Mouse (Mus musculus) c-Kit-positive CD71-positive TER-119-negative erythroid progenitor cells, embryonic 14.5 days (primary cell): ENCODE results near the gene Rbm26.

Experiments used
- DNase-seq: peaks from one replicate; pipeline ENCODE4 v3.0.0-alpha.2; 2013; ENCODE audit warnings: low read depth

The Rbm26 gene

GRCm38 (mm10) chr14:105087001-105087400 is 90.1 kb downstream of the Rbm26 start:
- no peak for DNase-seq

DNA sequence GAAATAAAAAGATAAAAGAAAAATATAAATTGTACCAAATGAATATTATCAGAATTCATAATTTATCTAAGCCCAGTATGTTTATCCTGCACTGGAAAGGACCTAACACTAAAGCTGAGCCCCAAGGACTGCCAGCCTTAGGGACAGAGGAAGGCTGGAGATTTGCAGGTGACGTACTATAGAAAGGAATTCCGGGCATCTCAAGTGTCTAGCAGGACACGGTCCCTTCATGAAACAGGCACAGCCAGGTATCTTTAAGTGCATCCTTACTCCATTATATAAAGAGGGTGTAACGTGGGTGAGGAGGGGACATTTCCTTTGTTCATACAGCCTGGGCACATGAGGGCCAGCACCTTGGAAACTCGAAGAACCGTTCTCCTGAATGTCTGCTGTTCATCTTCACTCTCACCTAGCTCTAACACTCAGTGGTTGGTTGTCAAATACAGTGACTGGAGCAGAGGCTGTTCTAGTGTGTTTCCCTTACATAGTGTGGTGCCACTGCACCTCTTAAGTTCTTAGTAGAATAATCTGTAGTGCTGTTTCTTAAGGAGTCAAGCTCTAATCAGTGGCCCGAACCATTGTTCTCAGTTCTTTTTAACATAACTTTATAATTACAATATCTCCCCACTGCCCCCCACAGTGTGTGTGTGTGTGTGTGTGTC is 91.7 kb downstream of the Rbm26 start:
- no peak for DNase-seq

DNA sequence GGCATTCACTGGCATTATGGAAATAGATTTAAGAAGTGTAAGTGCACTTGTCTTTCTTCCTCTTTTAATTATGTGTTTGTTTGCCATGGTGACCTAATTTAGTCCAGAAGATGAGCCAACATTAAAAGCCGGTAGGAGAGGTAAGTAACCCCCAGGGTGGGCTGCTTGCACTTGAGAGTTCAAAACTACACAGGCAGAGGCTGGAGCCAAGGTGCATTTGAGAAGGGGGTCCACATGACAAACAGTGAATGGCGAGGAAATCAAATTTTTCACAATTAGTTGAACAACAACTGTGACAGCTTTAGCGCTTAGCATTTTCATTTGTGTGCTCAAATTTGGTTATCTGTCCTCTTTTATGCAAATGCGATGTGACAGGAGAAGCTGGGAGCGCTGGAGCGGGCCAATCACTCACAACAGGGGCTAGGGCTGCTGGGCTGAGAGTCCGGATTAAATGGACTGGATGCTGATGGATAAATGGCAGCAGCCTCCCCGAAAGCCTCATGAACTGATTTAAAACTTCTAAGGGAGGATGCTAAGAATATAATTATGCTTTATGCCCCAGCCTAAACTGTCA is 92.3 kb downstream of the Rbm26 start:
- no peak for DNase-seq

DNA sequence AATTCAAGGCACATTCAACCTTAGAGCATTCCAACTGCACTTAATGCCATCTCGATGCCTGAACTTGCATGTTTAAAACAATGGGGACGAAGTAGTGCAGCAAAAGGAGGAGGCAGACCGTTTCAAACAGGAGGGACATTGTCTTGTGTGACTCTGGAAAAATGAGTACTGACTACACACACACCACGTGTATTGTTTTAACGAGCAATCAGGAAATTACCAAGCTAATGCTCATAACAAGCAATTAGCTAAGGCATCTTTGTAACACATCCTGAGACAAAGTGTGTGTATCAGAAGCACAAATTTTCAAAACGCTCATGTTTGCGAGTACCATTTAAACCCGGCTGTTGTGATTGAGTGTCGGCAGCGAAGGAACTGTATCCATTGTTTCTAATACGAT is 93.0 kb downstream of the Rbm26 start:
- DNase-seq = no peak

GRCm38 (mm10) chr14:105074776-105075175 is 102.4 kb downstream of the Rbm26 start:
- DNase-seq = no peak

- DNase-seq = no peak
Measured at GRCm38 (mm10) chr14:105074376-105074775, 102.8 kb downstream of the Rbm26 start.

DNA sequence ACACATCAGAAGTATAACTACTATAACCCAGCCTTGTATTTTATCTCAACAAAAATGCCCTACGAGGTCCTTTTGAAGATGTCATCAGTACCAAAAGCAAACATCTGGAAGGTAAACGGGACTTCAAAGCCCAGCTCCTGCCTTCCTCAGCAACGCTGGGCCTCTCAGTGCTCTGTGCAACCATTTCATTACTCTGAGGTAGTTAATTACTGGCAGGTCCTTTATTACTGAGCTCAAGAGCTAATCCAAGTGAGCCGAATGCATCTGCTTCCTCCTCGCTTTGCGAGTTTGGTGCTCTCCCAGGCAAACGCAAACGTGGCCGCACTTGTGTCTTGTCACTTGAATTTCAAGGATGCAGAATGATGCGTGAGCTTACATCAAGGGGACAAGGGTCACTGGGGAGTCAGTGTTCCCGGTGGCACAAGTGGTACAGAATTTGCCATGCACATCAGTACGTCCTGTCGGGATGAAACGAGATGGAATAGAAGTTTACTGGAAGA is 106.1 kb downstream of the Rbm26 start:
- no peak for DNase-seq

DNA sequence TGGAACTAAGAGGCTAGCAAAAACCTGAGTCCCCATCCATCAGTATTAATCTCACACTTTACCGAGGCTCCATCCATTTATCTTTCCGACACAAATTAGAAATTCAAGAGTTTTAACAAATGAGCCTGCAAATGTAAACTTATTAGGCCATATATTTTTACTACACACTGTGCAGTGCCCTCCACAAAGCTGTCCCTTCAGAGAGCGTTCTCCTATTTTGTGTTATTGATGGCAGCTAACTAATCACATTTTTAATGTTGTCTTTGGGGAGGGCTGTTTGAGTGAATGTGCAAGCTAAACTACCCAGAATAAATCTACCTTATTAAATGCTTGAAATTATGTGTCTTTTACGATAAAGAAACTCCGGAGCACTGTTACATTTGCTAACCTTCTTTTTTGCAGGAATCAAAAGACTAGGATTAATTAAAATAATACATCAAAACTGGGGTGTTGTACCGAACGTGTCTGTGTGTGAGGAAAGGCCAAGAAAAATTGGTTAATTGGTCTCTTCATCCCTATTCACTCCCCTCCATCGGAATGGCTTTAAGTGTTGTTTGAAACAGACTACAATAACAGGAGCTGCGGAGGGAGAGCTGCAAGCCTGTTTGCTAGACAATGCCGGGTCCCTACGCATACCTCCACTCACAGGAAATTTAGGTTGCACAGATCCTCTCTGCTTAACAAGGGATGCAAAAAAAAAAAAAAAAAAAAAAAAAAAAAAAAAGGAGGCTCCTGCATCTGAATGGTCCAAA is 106.7 kb downstream of the Rbm26 start:
- DNase-seq = no peak

DNA sequence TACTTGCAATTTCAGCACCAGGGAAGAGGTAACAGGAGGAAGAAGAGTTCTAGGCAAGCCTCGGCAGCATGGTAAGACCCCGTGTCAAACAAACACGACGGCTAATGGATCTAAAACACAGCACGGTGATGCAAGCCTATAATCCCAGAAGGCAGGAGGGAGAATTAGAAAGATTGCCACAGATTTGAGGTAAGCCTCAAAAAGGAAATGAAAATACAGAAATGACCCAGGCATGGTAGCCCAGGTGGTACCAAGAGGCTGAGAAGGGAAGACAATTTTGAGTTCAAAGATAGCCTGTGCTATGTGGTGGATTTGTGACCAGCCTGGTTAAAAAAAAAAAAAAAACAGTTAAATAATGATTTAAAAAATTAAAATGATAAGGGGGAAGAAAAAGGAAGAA is 109.1 kb downstream of the Rbm26 start:
- DNase-seq = no peak

DNA sequence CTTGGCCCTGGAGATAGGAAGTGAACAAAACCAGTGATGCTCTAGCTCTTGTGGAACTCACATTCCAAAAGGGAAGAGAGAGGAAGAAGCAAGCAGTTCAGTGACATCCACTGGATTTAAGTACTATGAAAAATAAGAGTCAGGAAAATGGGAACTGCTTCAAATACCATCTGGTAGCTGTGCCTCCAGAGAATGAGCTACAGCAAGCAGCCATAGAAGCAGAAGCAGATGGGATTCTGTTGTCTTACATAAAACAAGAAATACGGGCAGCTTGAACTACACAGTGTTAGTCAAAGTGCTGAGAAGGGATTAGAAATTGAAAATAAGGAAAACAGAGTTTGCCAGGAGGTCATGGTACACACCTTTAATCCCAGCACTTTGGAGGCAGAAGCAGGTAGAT is 112.9 kb downstream of the Rbm26 start:
- DNase-seq = no peak

DNA sequence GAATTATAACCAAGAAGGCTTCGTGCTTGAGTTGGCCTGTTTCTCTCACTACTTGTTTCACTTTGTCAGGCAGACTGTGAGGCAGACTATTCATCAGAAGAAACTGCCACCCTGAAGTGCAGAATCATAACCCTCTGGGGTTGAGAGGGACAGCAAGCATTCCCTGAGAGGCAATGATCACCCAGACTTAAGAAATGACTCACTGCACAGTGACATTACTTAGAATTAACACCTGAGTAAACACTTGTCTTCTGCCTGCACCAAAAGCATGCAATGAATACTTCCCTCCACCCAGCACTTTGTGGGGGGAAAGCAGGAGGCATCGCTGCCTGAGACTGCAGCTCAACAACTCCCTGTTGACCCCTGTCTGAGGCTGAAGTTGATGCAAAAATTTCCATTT is 115.9 kb downstream of the Rbm26 start:
- no peak for DNase-seq

DNA sequence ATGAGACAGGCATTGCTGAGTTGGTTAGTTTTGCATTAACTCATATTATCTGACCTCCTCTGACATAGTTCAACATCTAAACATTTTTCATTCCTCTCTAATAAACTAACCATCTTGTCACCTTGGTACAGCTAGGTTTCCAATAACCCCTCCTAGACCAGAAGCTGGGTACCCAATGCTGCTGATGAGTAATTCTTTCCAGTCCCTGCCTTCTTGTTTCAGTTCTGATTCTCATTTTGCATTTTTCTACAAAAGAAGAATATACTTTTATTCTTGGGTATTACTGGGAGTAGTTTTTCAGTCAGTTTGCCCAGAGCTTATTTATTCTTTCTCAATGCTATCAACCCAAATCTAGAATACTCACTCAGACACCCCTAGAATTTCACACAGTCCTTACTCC is 119.2 kb downstream of the Rbm26 start:
- DNase-seq = no peak
